Mouse (Mus musculus) brain, embryonic 14.5 days (tissue): ENCODE data around the gene Fam187a.

Source experiments
- CTCF ChIP-seq: fragments of 200-500 bp; IDR thresholded peaks from 2 replicates; pipeline ENCODE4 v1.5.1; 2012; ENCODE audit warnings: inconsistent platforms, mild to moderate bottlenecking, moderate library complexity, borderline replicate concordance; ENCODE audit not compliant: insufficient read depth, insufficient read length; ENCODE audit errors: extremely low read depth
- POLR2A ChIP-seq: fragments of 200-500 bp; IDR thresholded peaks from 2 replicates; pipeline ENCODE4 v1.6.1; 2012; ENCODE audit warnings: mild to moderate bottlenecking, inconsistent platforms, borderline replicate concordance; ENCODE audit not compliant: poor library complexity, insufficient read depth, insufficient read length, severe bottlenecking; ENCODE audit errors: extremely low read depth

DNA sequence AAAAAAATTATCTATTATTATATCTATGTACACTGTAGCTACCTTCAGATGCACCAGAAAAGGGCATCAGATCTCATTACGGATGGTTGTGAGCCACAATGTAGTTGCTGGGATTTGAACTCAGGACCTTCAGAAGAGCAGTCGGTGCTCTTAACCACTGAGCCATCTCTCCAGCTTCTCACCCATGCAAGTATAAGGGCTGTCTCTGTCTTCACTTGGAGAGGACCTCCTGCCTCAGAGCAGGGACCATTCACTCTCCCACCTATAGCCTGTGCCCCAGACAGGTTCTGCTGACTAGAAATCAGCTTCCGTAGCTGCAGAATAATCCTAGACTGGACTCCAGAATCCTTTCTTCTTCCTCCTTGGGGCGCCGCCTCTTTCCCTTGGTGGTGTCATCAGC is 17.1 kb downstream of the Fam187a start:
- no peak for TF ChIP-seq POLR2A
- TF ChIP-seq CTCF, result no peak
